Mouse (Mus musculus): ENCODE measurements around the gene Sptb. TPM values are rescaled to one million over a fixed set of nuclear protein-coding genes. Genes with fewer than 3 reads are reported as not detected.

The Sptb gene
- total RNA-seq, 2 experiments from 2014 or later: 96.7 to 104 TPM

DNA sequence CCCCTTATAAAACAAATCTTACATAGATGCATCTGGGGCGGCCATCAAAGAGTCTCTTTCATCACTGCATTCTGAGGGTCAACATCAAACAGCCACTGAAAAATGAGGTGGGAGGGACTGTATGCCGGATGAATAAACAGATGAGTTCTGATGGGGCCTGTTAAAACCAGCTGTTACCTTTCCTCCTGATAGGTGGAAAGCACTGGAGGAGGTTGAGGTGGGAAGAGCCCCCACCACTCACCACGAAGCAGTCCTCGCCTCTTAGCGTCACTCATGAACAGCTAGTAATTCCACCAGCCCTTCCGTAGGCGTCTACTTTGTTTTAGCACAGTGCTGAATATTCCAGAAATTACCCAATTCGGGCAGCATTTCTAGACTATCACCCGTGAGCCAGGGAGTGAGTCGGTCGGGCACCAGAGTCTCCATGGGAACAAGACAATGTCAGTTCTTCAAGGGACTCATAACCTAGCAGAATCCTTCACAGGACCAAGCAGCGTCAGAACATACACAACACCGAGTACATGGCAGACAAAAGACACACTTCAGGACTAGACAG lies 13.9 kb downstream of the Sptb start:
- intact Hi-C loops (cut with DNase I): loop anchor here (5.0 kb wide), 1 partner anchor 121 kb away; no protein-coding TSS in a partner anchor
- no peak for DNase-seq (ENCODE audit: extremely low spot score in 1 of 2, low spot score in 2 of 2)
- no peak for TF ChIP-seq CTCF (IDR thresholded peaks at IDR 0.05)
- no peak overlapping the region for H3K27ac ChIP-seq
- no peak overlapping the region for H3K4me3 ChIP-seq

DNA sequence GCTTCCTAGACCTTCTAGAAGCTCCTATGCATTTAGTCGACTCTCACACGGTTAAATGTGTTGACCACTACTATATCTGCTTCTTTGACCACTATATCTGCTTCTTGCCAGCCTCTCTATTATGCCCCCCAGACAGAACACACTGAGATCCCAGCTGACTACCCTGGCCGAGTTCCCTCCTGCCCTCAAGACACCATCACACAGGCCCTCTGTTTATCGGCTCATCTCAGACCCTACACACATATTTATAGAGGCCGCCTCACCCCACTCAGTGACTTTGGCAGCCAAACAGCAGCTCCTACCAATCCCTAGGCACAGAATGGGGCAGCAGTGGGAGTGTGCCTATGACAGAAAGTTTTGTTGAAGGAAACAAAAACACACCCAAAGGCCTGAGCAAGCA lies 14.6 kb downstream of the Sptb start:
- H3K27ac ChIP-seq: peak overlapping the region; percentile 1; the same call in 1 of the 2 replicates
- intact Hi-C loops (cut with DNase I): loop anchor here (5.0 kb wide), 1 partner anchor 122 kb away; no protein-coding TSS in a partner anchor
- no peak overlapping the region for H3K4me3 ChIP-seq
- no peak for DNase-seq (ENCODE audit: extremely low spot score in 1 of 2, low spot score in 2 of 2)
- no peak for TF ChIP-seq CTCF (IDR thresholded peaks at IDR 0.05)

DNA sequence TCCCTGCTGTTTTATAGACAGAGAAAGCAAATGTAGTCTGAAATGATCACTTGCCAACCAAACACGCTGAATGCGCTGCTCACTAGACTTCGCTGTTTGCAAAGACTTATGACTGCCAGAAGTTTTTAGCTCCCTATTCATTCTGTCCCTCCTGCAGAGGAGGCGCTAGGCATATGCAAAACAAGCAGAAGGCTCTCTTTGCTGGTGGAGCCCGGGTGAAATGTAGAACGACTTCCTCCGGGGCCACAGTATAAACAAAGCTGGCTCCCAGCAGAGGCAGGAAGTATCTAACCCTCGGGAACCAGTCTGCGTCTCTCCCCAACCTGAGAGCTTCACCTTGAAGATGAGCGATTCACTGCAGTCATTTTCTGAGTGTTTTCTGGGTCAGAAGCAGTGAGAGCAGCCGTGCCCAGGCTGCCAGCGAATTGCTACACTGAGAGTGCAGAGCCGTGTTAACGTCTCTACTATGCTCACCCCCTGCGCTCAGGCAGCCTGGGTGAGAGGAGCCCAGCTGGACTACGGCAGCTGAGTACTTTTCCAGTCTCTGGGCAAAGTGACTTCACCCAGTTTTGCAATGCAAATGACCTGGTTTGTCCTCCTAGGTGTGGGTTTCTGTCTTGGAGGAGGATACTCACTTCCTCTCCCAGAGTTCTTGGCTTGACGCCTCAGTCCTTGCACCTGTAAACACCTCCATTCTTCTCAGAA lies 15.4 kb downstream of the Sptb start:
- Histone ChIP-seq H3K4me3 (peak overlapping the region; percentile 39), H3K27ac (peak overlapping the region; percentile 42)
- peak in 1 of 2 experiments; percentile 48 for DNase-seq (ENCODE audit: extremely low spot score in 1 of 2, low spot score in 2 of 2)
- no peak; the same call in 1 of the 2 replicates for TF ChIP-seq CTCF (IDR thresholded peaks at IDR 0.05)
- intact Hi-C loops (cut with DNase I): loop anchor here (5.0 kb wide), 1 partner anchor 122 kb away; no protein-coding TSS in a partner anchor

DNA sequence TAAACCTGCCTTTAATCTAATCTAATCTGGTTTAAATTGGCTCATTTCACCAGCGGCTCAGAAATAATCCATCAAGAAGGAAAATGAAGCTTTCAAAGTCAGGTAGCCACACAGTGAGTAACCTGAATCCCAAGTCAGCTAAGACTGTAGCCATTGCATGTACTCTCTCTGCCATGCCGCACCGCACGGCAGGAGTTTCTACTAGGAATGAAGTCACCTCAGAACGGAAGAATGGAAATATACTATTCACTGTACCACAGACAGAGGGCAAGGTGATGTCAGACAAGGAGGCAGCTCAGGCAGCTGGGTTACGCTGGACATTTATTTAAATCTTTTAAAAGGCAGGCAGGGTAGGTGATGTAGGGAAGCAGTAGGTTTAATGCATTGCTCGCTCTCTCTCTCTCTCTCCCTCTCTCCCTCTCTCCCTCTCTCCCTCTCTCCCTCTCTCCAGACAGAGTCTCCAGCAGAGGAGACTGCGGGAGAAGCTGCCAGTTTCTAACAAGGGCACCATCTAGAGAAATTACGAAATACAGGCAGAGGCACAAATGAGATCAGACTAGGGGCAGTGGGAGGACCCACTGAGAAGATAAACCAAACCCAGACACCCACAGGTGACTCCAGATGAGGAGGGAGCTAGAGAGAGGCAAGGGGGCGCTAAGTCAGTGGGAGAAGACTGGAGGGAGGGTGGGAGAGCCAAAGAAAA lies 22.7 kb downstream of the Sptb start:
- Histone ChIP-seq H3K4me3 (no peak overlapping the region), H3K27ac (no peak overlapping the region)
- no peak for DNase-seq (ENCODE audit: extremely low spot score in 1 of 2, low spot score in 2 of 2)
- no peak for TF ChIP-seq CTCF (IDR thresholded peaks at IDR 0.05)
- intact Hi-C loops (cut with DNase I): no loop called here

DNA sequence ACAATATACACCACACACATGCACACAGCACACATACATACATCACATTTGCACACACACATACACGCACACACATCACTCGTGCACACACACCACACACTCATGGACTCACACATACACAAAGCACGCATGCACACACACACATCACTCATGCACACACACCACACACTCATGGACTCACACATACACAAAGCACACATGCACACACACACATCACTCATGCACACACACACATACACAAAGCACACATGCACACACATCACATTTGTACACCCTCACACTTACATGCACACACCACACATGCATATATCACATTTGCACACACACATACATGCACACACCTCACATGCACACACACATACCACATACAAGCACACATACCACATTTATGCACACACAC lies 24.7 kb downstream of the Sptb start:
- no peak for DNase-seq (ENCODE audit: extremely low spot score in 1 of 2, low spot score in 2 of 2)
- intact Hi-C loops (cut with DNase I): no loop called here
- TF ChIP-seq CTCF (IDR thresholded peaks at IDR 0.05): no peak
- Histone ChIP-seq H3K4me3 (no peak overlapping the region), H3K27ac (no peak overlapping the region)

DNA sequence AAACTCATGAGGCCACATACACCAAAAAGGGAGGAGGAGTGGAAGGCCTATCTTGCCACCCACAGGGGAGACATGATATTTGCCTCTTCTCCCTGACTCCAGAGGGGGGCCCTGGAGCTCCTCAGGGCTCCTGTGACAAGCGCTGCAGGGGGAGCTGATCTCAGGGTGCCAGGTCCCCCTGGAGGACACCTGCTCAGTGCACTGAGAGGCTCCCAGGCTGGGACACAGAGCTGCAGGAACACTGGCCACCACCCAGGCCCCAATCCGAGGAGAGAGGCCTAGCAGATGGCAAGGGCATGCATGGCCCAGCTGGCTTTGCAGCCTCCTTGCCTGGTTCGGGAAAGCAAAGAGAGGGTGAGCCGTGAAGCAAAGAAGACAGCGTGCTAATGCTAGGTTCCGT lies 25.9 kb downstream of the Sptb start:
- no peak overlapping the region for H3K4me3 ChIP-seq

DNA sequence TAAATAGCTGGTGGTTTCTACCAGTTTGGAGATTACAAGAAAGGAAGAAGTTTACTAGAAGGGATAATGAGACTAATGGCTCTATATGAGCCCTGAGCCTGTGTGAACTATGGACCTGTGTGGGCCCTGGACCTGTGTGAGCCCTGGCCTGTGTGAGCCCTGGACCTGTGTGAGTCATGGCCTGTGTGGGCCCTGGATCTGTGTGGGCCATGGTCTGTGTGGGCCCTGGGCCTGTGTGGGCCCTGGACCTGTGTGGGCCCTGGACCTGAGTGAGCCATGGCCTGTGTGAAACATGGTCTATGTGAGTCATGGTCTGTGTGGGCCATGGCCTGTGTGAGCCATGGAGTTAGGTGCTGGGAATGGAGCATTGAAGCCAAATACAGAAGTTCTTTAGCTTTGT lies 28.4 kb downstream of the Sptb start:
- no peak for DNase-seq (ENCODE audit: extremely low spot score in 1 of 2, low spot score in 2 of 2)
- no peak overlapping the region for H3K27ac ChIP-seq
- intact Hi-C loops (cut with DNase I): no loop called here
- no peak for TF ChIP-seq CTCF (IDR thresholded peaks at IDR 0.05)
- no peak overlapping the region for H3K4me3 ChIP-seq

More for the DNA sequence above, 25.9 kb downstream of the Sptb start:
- no peak for TF ChIP-seq CTCF (IDR thresholded peaks at IDR 0.05)
- DNase-seq (ENCODE audit: extremely low spot score in 1 of 2, low spot score in 2 of 2): no peak
- no peak overlapping the region for H3K27ac ChIP-seq
- intact Hi-C loops (cut with DNase I): no loop called here

DNA sequence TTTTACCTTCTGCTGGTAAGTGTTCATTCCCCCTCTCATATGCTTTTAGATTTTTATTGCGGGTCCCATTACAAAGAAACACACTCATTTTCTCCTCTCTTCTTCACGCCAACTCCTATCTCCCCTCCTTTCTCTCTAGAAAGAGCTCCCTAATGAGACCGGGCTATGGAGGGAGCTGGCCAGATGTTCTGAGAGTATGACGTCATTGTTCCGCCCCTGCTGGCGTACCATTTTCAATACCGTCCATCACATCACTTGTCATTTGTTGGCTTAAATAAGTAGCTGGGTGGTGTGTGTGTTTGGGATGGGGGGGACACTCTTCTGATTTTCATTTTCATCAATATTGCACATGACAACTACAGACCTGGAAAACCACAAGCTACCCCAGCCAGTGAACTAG lies 33.3 kb downstream of the Sptb start:
- intact Hi-C loops (cut with DNase I): no loop called here
- H3K4me3 ChIP-seq: no peak overlapping the region
- no peak for TF ChIP-seq CTCF (IDR thresholded peaks at IDR 0.05)
- DNase-seq (ENCODE audit: extremely low spot score in 1 of 2, low spot score in 2 of 2): no peak
- H3K27ac ChIP-seq: no peak overlapping the region; the same call in 1 of the 2 replicates

DNA sequence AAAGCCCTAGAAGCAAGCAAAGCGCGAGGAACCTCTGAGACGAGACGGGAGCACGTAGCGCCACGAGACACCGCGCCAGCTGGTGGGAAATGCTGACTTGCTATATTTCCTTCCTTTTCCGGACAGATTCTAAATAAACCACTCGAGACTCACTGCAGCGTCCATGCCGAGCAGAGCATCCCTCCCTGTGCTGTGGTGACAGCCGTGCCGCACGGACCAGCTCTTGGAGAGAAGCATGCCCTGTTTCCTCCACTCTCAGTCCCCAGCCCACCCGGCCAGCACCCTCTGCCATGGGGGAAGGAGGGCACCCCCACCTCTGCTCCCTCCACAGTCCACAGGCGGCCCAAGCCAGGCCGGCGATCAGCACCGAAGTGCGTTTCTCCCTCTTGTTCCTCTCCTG lies 33.9 kb downstream of the Sptb start:
- intact Hi-C loops (cut with DNase I): no loop called here
- no peak for TF ChIP-seq CTCF (IDR thresholded peaks at IDR 0.05)
- no peak overlapping the region for H3K4me3 ChIP-seq
- DNase-seq (ENCODE audit: extremely low spot score in 1 of 2, low spot score in 2 of 2): no peak
- H3K27ac ChIP-seq: peak overlapping the region; percentile 59

DNA sequence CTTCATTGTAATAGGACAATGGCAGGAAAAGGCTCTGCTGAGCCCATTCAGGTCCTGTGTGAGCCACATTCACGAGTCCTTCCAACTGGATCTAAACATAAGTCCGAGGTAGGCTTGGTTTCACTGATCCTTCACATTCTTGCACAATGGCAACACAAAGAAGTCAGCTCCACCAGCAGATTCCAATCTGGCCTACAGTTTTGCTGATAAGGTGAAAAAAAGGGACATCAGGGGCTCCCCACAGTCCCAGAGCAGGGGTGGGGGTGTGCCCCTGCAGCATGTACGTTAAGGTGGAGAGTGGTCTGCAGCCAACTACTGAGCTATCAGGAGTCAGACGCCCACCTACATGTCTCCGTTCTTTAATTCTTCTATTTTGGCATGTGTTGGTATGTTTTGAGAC lies 35.0 kb downstream of the Sptb start:
- Histone ChIP-seq H3K27ac (no peak overlapping the region), H3K4me3 (no peak overlapping the region)
- intact Hi-C loops (cut with DNase I): no loop called here
- DNase-seq (ENCODE audit: extremely low spot score in 1 of 2, low spot score in 2 of 2): no peak
- TF ChIP-seq CTCF (IDR thresholded peaks at IDR 0.05): no peak

DNA sequence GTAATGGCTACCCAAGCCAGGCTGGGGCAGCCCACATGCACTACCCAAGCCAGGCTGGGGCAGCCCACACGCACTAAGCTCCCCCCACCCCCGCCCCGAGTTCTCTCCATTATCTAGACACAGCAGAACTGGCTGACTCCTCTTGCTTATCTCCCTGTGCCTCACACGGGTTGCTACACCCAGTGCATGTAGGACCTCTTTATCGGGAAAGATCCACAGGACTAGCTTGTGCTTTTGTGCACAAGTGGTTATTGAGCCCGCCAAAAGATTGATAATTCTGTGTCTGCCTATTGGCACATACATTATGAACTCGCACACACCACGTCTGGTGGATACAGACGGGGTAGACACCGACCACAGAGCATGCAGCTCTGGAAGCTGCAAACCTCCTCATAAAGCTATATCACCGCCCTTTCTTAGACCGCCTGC lies 36.5 kb downstream of the Sptb start:
- H3K27ac ChIP-seq: no peak overlapping the region
- no peak overlapping the region for H3K4me3 ChIP-seq
- TF ChIP-seq CTCF (IDR thresholded peaks at IDR 0.05): no peak
- intact Hi-C loops (cut with DNase I): no loop called here
- DNase-seq (ENCODE audit: extremely low spot score in 1 of 2, low spot score in 2 of 2): no peak

DNA sequence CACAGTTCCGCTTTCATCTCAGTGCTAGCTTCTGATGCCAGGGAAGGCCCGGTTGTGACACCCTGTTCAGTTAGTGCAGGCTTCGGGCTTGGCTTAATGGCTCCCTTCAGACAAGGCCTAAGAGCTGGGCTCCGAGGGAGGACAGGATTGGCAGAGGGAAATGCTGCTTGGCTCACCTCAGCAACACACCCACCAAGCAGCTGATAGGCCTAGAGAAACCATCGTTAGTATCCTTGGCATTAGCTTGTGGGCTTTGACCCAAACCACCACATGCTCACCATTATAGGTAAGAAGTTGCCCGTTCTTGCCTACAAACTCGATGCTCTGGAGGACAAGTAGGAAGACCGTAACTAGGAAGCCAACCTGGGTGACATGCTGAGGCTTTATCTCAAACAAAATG lies 38.3 kb downstream of the Sptb start:
- TF ChIP-seq CTCF (IDR thresholded peaks at IDR 0.05): no peak
- H3K27ac ChIP-seq: no peak overlapping the region
- H3K4me3 ChIP-seq: no peak overlapping the region
- no peak for DNase-seq (ENCODE audit: extremely low spot score in 1 of 2, low spot score in 2 of 2)
- intact Hi-C loops (cut with DNase I): no loop called here
